Mouse (Mus musculus): ENCODE measurements around the gene Golt1b.

Gene Golt1b

DNA sequence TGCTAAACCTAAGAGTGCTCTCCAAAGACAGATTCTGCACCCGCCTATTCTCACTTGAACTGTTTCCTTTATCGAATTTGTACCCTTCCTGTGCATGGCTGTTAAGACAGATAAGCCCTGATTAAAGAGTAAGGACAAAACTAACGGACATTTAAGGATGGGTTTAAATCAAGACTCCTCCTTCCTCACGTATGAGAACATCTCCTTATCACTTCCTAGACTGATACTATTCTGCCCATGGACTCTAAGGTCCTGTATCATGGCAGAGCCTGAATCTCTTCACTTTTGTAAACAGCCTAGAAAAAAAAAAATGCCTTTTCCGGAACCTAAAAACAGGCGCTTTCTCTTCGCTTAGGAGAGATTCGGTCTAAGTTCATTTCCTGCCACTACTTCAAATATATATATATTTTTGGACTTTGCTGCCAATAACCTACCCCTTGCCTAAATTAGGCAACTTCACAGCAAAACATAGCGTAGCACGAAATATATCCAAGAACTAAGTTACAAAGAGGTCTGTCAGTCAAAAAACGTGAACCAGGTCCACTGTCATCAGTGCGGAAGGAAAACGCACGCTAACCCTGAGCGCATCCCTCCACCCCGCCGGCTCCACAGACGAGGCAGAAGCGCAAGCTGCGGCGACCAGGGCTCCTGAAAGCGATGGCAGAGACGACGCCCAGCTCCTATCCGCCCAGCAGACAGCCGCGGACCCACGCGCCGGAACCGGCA lies 573 bp upstream of the Golt1b start:
- no peak for DNase-seq

DNA sequence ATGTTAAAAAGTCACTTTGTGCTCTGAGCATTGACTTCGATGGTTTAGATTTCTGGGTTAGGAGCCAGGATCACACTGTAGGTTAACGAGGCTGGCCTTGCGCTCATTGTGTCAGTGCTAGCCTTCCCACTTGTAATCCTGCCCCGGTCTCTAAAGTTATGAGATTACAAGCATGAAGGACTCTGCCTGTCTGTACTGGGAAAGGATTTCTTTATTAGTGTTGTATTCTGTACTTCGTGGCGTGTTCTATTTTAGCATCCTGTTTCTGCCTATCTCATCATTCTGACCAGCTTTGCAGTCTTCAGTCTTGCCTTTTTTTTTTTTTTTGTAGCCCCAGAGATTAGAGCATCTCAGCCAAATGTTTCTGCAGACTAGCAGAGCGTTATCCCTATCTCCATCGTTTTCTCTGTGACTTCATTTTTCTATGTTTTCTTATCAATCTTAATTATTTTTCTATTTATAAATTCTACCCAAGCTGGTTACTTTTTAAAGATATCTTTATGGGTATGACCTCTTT lies 792 bp downstream of the Golt1b start:
- DNase-seq, result no peak

DNA sequence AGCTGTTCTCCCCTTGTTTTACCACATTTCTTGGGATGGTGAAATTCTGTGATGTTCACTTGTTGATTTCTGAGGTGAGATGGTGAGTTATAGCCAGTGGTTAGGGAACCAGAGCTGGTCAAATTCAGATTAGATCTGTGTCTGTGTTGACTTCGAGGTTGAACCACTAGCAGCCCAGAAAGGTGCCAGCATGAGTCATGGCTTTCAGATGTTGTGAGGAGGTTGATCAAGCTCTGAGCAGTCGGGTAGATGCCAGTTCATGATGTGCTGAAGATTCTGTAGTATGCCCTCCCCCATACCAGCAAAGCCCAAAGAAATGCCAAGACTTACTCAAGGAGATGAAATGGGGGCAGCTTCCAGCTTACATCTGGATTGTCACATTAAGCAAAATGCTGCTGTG lies 2.1 kb downstream of the Golt1b start:
- no peak for DNase-seq

DNA sequence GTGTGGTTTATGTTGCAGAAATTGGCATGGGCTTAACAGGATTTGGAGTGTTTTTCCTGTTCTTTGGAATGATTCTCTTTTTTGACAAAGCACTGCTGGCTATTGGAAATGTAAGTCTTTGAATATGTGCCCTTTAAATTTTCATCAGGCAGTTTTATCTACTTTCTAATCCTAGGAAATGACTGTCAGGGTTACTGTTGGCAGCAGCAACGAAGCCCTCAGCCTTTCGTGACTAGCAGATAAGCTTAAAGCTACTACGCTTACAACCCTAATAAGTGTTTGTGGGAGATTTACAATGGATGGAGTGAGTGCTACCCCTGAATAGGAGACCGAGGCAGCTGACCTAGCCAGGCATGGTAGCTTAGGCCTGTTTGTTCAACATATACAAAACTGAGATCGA lies 5.3 kb downstream of the Golt1b start:
- no peak for DNase-seq

- peak; percentile 16 for DNase-seq
Measured at GRCm38 (mm10) chr6:142394669-142395068, 7.6 kb downstream of the Golt1b start.

- no peak for DNase-seq
Measured at GRCm38 (mm10) chr6:142395756-142396155, 8.7 kb downstream of the Golt1b start.

GRCm38 (mm10) chr6:142411140-142411539 lies 24.1 kb downstream of the Golt1b start:
- no peak for DNase-seq

- DNase-seq, result no peak
Measured at GRCm38 (mm10) chr6:142412906-142413491, 26.0 kb downstream of the Golt1b start, which contains the start of gene Spx. Spx (plus strand) TSS chr6:142413441.

- DNase-seq, result no peak
Measured at GRCm38 (mm10) chr6:142413845-142414244, 26.8 kb downstream of the Golt1b start.

GRCm38 (mm10) chr6:142414597-142414996 lies 27.6 kb downstream of the Golt1b start:
- DNase-seq, result no peak

DNA sequence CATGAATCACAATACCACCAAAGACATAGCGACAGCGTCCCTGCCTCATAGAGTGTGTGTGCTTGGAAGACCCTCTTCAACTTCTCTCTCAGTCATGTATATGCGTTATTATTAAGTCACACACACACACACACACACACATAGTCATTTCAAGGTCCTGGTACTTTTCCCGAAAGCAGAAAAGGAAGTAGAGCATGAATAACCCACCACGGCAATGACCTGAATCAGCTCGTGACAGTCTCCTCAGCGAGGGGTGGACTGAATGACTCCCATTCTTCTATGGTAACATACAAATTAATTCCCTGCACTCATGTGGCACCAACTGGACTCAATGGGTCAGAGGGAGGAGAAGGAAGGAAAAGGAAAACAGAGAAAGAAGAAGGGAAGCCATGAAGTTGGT lies 38.0 kb downstream of the Golt1b start:
- no peak for DNase-seq

- DNase-seq, result no peak
Measured at GRCm38 (mm10) chr6:142429072-142429471, 42.1 kb downstream of the Golt1b start.

- DNase-seq, result no peak
Measured at GRCm38 (mm10) chr6:142451381-142451780, 64.4 kb downstream of the Golt1b start.

DNA sequence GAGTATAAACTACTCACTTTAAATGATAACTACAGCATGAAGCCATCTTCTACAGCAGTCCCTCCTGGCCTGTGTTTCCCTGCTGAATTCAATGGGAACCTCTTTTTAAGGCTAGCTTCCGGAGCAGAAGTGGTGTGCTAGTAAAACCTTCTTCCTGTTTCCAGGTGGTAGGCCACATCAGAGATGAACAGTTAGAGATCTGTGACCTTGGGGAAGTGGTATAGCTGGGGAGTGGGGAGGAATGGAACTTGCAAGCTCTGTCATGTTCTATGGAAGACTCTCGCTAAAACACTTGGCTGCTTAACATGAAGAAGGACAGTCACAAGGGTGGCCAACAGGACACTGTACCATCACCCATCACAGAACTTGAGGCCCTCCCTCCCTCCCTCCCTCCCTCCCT lies 66.3 kb downstream of the Golt1b start:
- no peak for DNase-seq

Measured in right cerebral cortex, postnatal 25 days (tissue).